Mouse (Mus musculus): ENCODE measurements around the gene Klf7. TPM values are rescaled to one million over a fixed set of nuclear protein-coding genes. Genes with fewer than 3 reads are reported as not detected.

Gene Klf7
- total RNA-seq, 1 experiment, result 10.8 TPM

GRCm38 (mm10) chr1:64002036-64002435 is 120.0 kb downstream of the Klf7 start:
- H3K4me1 ChIP-seq (ENCODE audit: control insufficient read depth in 2 of 2, insufficient read depth in 2 of 2, low read length in 2 of 2, poor library complexity in 1 of 2), result no peaks in the 10 kb centered on the region
- no peak overlapping the region for H3K9ac ChIP-seq (ENCODE audit: insufficient read depth, low read depth, low read length, poor library complexity, severe bottlenecking)
- no peaks in the 10 kb centered on the region for H3K36me3 ChIP-seq (ENCODE audit: control insufficient read depth, insufficient read depth, low read length, poor library complexity, severe bottlenecking)
- TF ChIP-seq MAFK (IDR thresholded peaks at IDR 0.05; ENCODE audit: insufficient read depth, low read depth, low read length) (no peak), ZC3H11A (IDR thresholded peaks at IDR 0.05; ENCODE audit: borderline replicate concordance, low read depth, low read length) (no peak), HCFC1 (IDR thresholded peaks at IDR 0.05; ENCODE audit: borderline replicate concordance, insufficient read depth, low read length) (no peak), ZNF384 (IDR thresholded peaks at IDR 0.05; ENCODE audit: low read depth, low read length) (no peak), CHD2 (IDR thresholded peaks at IDR 0.05; ENCODE audit: low read depth, low read length) (no peak)
- no peaks in the 10 kb centered on the region for H3K9me3 ChIP-seq (ENCODE audit: control insufficient read depth, insufficient read depth, low read depth, low read length)
- in situ Hi-C loops (cut with MboI; ENCODE audit: low sequenced_read_pairs in 2 of 2, unreplicated experiment in 2 of 2), result no loop called here
- no peak overlapping the region for H3K4me3 ChIP-seq (ENCODE audit: insufficient read depth in 1 of 2, low read depth in 1 of 2, low read length in 2 of 2, poor library complexity in 1 of 2, severe bottlenecking in 1 of 2)
- no peak for DNase-seq (ENCODE audit: low read depth, low spot score)
- no peak overlapping the region for H3K27ac ChIP-seq (ENCODE audit: insufficient read depth, low read depth, low read length, poor library complexity, severe bottlenecking)

DNA sequence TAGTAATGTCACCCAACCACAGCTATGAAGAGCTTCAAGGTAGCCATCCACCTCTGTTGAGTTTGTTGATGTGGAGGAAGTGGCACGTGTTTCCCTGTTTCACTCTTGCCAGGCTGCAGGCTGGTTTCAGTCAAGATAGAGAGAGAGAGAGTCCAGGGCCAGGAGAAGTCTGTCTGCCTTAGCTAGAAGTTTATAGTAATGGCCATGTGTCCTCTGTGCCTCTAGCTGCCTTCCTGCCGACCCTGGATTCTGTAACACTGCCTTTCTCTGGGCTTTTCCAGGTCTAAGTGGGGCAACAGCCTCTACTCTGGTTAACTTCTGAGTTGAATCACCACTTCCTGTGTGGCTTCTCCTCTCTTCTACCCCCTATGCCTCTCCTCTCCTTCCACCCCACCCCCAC is 121.5 kb downstream of the Klf7 start:
- DNase-seq (ENCODE audit: low read depth, low spot score), result no peak
- H3K4me1 ChIP-seq (ENCODE audit: control insufficient read depth in 2 of 2, insufficient read depth in 2 of 2, low read length in 2 of 2, poor library complexity in 1 of 2), result no peaks in the 10 kb centered on the region
- H3K36me3 ChIP-seq (ENCODE audit: control insufficient read depth, insufficient read depth, low read length, poor library complexity, severe bottlenecking), result no peaks in the 10 kb centered on the region
- in situ Hi-C loops (cut with MboI; ENCODE audit: low sequenced_read_pairs in 2 of 2, unreplicated experiment in 2 of 2), result no loop called here
- no peak overlapping the region for H3K9ac ChIP-seq (ENCODE audit: insufficient read depth, low read depth, low read length, poor library complexity, severe bottlenecking)
- no peak overlapping the region for H3K27ac ChIP-seq (ENCODE audit: insufficient read depth, low read depth, low read length, poor library complexity, severe bottlenecking)
- no peak overlapping the region for H3K4me3 ChIP-seq (ENCODE audit: insufficient read depth in 1 of 2, low read depth in 1 of 2, low read length in 2 of 2, poor library complexity in 1 of 2, severe bottlenecking in 1 of 2)
- H3K9me3 ChIP-seq (ENCODE audit: control insufficient read depth, insufficient read depth, low read depth, low read length), result no peaks in the 10 kb centered on the region
- no peak for TF ChIP-seq ZC3H11A (IDR thresholded peaks at IDR 0.05; ENCODE audit: borderline replicate concordance, low read depth, low read length)
- TF ChIP-seq ZNF384 (IDR thresholded peaks at IDR 0.05; ENCODE audit: low read depth, low read length), result no peak
- TF ChIP-seq CHD2 (IDR thresholded peaks at IDR 0.05; ENCODE audit: low read depth, low read length), result no peak
- TF ChIP-seq MAFK (IDR thresholded peaks at IDR 0.05; ENCODE audit: insufficient read depth, low read depth, low read length), result no peak
- TF ChIP-seq HCFC1 (IDR thresholded peaks at IDR 0.05; ENCODE audit: borderline replicate concordance, insufficient read depth, low read length), result no peak

DNA sequence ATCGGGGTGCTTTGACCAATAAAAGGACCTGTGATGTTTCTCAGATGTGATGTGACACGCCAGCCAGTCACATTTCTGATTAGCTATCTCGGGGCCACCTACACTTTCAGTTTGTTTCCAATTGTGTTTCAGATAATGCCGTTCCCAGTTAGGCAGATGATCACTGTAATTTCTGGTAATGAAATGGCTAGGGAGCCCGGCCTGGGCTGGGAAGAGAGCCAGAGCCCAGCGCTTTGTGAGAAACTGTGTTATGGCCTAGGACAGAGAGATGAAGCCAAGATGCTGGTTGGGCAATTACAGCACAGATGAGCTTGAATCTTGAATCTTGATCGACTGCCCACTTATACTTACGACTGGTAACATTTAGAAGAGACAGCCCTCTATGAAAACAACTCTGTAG is 122.6 kb downstream of the Klf7 start:
- H3K9me3 ChIP-seq (ENCODE audit: control insufficient read depth, insufficient read depth, low read depth, low read length), result no peaks in the 10 kb centered on the region
- TF ChIP-seq CHD2 (IDR thresholded peaks at IDR 0.05; ENCODE audit: low read depth, low read length), result no peak
- TF ChIP-seq HCFC1 (IDR thresholded peaks at IDR 0.05; ENCODE audit: borderline replicate concordance, insufficient read depth, low read length), result no peak
- no peak for TF ChIP-seq ZNF384 (IDR thresholded peaks at IDR 0.05; ENCODE audit: low read depth, low read length)
- no peak for TF ChIP-seq ZC3H11A (IDR thresholded peaks at IDR 0.05; ENCODE audit: borderline replicate concordance, low read depth, low read length)
- TF ChIP-seq MAFK (IDR thresholded peaks at IDR 0.05; ENCODE audit: insufficient read depth, low read depth, low read length), result no peak
- H3K4me3 ChIP-seq (ENCODE audit: insufficient read depth in 1 of 2, low read depth in 1 of 2, low read length in 2 of 2, poor library complexity in 1 of 2, severe bottlenecking in 1 of 2), result no peak overlapping the region
- no peak overlapping the region for H3K27ac ChIP-seq (ENCODE audit: insufficient read depth, low read depth, low read length, poor library complexity, severe bottlenecking)
- no peak overlapping the region for H3K9ac ChIP-seq (ENCODE audit: insufficient read depth, low read depth, low read length, poor library complexity, severe bottlenecking)
- H3K4me1 ChIP-seq (ENCODE audit: control insufficient read depth in 2 of 2, insufficient read depth in 2 of 2, low read length in 2 of 2, poor library complexity in 1 of 2), result no peaks in the 10 kb centered on the region
- no peaks in the 10 kb centered on the region for H3K36me3 ChIP-seq (ENCODE audit: control insufficient read depth, insufficient read depth, low read length, poor library complexity, severe bottlenecking)
- in situ Hi-C loops (cut with MboI; ENCODE audit: low sequenced_read_pairs in 2 of 2, unreplicated experiment in 2 of 2), result no loop called here
- no peak for DNase-seq (ENCODE audit: low read depth, low spot score)

GRCm38 (mm10) chr1:63998901-63999300 is 123.2 kb downstream of the Klf7 start:
- TF ChIP-seq CHD2 (IDR thresholded peaks at IDR 0.05; ENCODE audit: low read depth, low read length) (no peak), ZNF384 (IDR thresholded peaks at IDR 0.05; ENCODE audit: low read depth, low read length) (no peak), ZC3H11A (IDR thresholded peaks at IDR 0.05; ENCODE audit: borderline replicate concordance, low read depth, low read length) (no peak), HCFC1 (IDR thresholded peaks at IDR 0.05; ENCODE audit: borderline replicate concordance, insufficient read depth, low read length) (no peak), MAFK (IDR thresholded peaks at IDR 0.05; ENCODE audit: insufficient read depth, low read depth, low read length) (no peak)
- Histone ChIP-seq H3K36me3 (ENCODE audit: control insufficient read depth, insufficient read depth, low read length, poor library complexity, severe bottlenecking) (no peaks in the 10 kb centered on the region), H3K9ac (ENCODE audit: insufficient read depth, low read depth, low read length, poor library complexity, severe bottlenecking) (no peak overlapping the region), H3K27ac (ENCODE audit: insufficient read depth, low read depth, low read length, poor library complexity, severe bottlenecking) (no peak overlapping the region), H3K4me1 (ENCODE audit: control insufficient read depth in 2 of 2, insufficient read depth in 2 of 2, low read length in 2 of 2, poor library complexity in 1 of 2) (no peaks in the 10 kb centered on the region; a peak in 1 of 4 replicates), H3K9me3 (ENCODE audit: control insufficient read depth, insufficient read depth, low read depth, low read length) (no peaks in the 10 kb centered on the region), H3K4me3 (ENCODE audit: insufficient read depth in 1 of 2, low read depth in 1 of 2, low read length in 2 of 2, poor library complexity in 1 of 2, severe bottlenecking in 1 of 2) (no peak overlapping the region)
- in situ Hi-C loops (cut with MboI; ENCODE audit: low sequenced_read_pairs in 2 of 2, unreplicated experiment in 2 of 2), result no loop called here
- DNase-seq (ENCODE audit: low read depth, low spot score), result no peak

DNA sequence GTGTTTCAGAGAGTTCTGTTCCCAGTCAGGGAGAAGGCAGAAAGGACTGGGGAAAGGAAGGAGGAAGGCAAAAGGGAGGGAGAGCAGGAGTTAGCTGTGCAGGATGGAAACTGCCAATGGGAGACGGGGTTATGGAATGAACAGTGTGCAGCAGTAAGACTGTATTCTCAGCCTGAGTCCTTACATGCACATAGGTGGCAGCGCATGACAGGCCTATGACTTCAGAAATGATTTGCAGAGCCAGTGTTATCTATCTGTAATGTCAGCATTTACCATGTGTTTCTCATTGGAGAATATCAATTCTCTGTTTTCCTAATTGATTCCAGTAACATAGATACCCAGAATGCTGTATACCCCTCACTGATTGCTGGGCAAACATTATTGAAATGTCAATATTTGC is 123.9 kb downstream of the Klf7 start:
- in situ Hi-C loops (cut with MboI; ENCODE audit: low sequenced_read_pairs in 2 of 2, unreplicated experiment in 2 of 2), result no loop called here
- Histone ChIP-seq H3K9ac (ENCODE audit: insufficient read depth, low read depth, low read length, poor library complexity, severe bottlenecking) (no peak overlapping the region), H3K4me1 (ENCODE audit: control insufficient read depth in 2 of 2, insufficient read depth in 2 of 2, low read length in 2 of 2, poor library complexity in 1 of 2) (no peaks in the 10 kb centered on the region; a peak in 1 of 4 replicates), H3K4me3 (ENCODE audit: insufficient read depth in 1 of 2, low read depth in 1 of 2, low read length in 2 of 2, poor library complexity in 1 of 2, severe bottlenecking in 1 of 2) (no peak overlapping the region), H3K36me3 (ENCODE audit: control insufficient read depth, insufficient read depth, low read length, poor library complexity, severe bottlenecking) (no peaks in the 10 kb centered on the region), H3K27ac (ENCODE audit: insufficient read depth, low read depth, low read length, poor library complexity, severe bottlenecking) (no peak overlapping the region), H3K9me3 (ENCODE audit: control insufficient read depth, insufficient read depth, low read depth, low read length) (no peaks in the 10 kb centered on the region)
- TF ChIP-seq HCFC1 (IDR thresholded peaks at IDR 0.05; ENCODE audit: borderline replicate concordance, insufficient read depth, low read length) (no peak), ZC3H11A (IDR thresholded peaks at IDR 0.05; ENCODE audit: borderline replicate concordance, low read depth, low read length) (no peak), CHD2 (IDR thresholded peaks at IDR 0.05; ENCODE audit: low read depth, low read length) (no peak), ZNF384 (IDR thresholded peaks at IDR 0.05; ENCODE audit: low read depth, low read length) (no peak), MAFK (IDR thresholded peaks at IDR 0.05; ENCODE audit: insufficient read depth, low read depth, low read length) (no peak)
- DNase-seq (ENCODE audit: low read depth, low spot score), result no peak

Data from ES-E14 (cell line).